Mouse (Mus musculus) natural killer cell, adult 2 months (primary cell): Measurements from ENCODE around the gene Scimp.
A peak's percentile ranks its signal among the peaks of the same experiment; 100 is the strongest.

Experiments
- DNase-seq, 2 experiments: peaks; one replicate each; pipeline ENCODE4 v3.0.0; 2022; ENCODE audit warnings: low spot score in 2 of 2

Gene Scimp

GRCm38 (mm10) chr11:70812365-70812764, at the start of gene Scimp:
Gene Scimp (minus strand): TSS chr11:70812586.
- DNase-seq = peak; percentile 50 to 62

GRCm38 (mm10) chr11:70860371-70860770, 48.0 kb upstream of the Scimp start:
- DNase-seq = no peak

- DNase-seq = no peak
Measured at GRCm38 (mm10) chr11:70846029-70846428, 33.6 kb upstream of the Scimp start.

- peak in 1 of 2 experiments; percentile 19 for DNase-seq
Measured at GRCm38 (mm10) chr11:70845457-70845978, 33.1 kb upstream of the Scimp start.

GRCm38 (mm10) chr11:70844559-70845456, 32.4 kb upstream of the Scimp start, which contains the start of gene Rabep1:
Gene Rabep1 (plus strand): TSS chr11:70844778.
- DNase-seq = peak; percentile 83 to 88

GRCm38 (mm10) chr11:70843701-70844551, 31.5 kb upstream of the Scimp start:
- DNase-seq = no peak

- DNase-seq = no peak
Measured at GRCm38 (mm10) chr11:70842983-70843382, 30.6 kb upstream of the Scimp start.

GRCm38 (mm10) chr11:70838610-70839009, 26.2 kb upstream of the Scimp start:
- DNase-seq = no peak

- no peak for DNase-seq
Measured at GRCm38 (mm10) chr11:70837031-70837430, 24.6 kb upstream of the Scimp start.

- DNase-seq = no peak
Measured at GRCm38 (mm10) chr11:70835381-70835831, 23.0 kb upstream of the Scimp start.

GRCm38 (mm10) chr11:70833831-70834230, 21.4 kb upstream of the Scimp start:
- DNase-seq = no peak

- DNase-seq = no peak
Measured at GRCm38 (mm10) chr11:70833408-70833807, 21.0 kb upstream of the Scimp start.

- DNase-seq = no peak
Measured at GRCm38 (mm10) chr11:70831201-70831600, 18.8 kb upstream of the Scimp start.

GRCm38 (mm10) chr11:70828975-70829615, 16.7 kb upstream of the Scimp start:
- peak in 1 of 2 experiments; percentile 37 for DNase-seq

GRCm38 (mm10) chr11:70826207-70826606, 13.8 kb upstream of the Scimp start:
- DNase-seq = peak in 1 of 2 experiments; percentile 38

- no peak for DNase-seq
Measured at GRCm38 (mm10) chr11:70821728-70822591, 9.6 kb upstream of the Scimp start.

- DNase-seq = no peak
Measured at GRCm38 (mm10) chr11:70820120-70820519, 7.7 kb upstream of the Scimp start.

- DNase-seq = no peak
Measured at GRCm38 (mm10) chr11:70816770-70817169, 4.4 kb upstream of the Scimp start.

- peak; percentile 76 to 78 for DNase-seq
Measured at GRCm38 (mm10) chr11:70815498-70816078, 3.2 kb upstream of the Scimp start.

GRCm38 (mm10) chr11:70815071-70815470, 2.7 kb upstream of the Scimp start:
- DNase-seq = no peak
